Mouse (Mus musculus) testis, adult 2 months (tissue): Measurements from ENCODE around the gene C87499. TPM values are rescaled to one million over a fixed set of nuclear protein-coding genes. Genes with fewer than 3 reads are reported as not detected.

Experiments used
- H3K27ac ChIP-seq: fragments of 200-500 bp; 2 replicates; pipeline ENCODE4 v1.5.1; 2012; ENCODE audit warnings: low read depth, low read length; ENCODE audit not compliant: control insufficient read depth, insufficient read depth
- H3K27me3 ChIP-seq: fragments of 200-500 bp; 2 replicates; pipeline ENCODE4 v1.6.1; 2012; ENCODE audit warnings: mild to moderate bottlenecking, low read length, moderate library complexity; ENCODE audit not compliant: control insufficient read depth, insufficient read depth
- H3K36me3 ChIP-seq: fragments of 200-500 bp; 2 replicates; pipeline ENCODE4 v1.6.1; 2012; ENCODE audit warnings: mild to moderate bottlenecking, low read length; ENCODE audit not compliant: control insufficient read depth, insufficient read depth
- H3K4me1 ChIP-seq: fragments of 200-500 bp; 2 replicates; pipeline ENCODE4 v1.6.1; 2012; ENCODE audit warnings: low read length; ENCODE audit not compliant: control insufficient read depth, insufficient read depth
- H3K4me3 ChIP-seq: fragments of 200-500 bp; 2 replicates; pipeline ENCODE4 v1.5.1; 2012; ENCODE audit warnings: low read depth, mild to moderate bottlenecking, low read length, moderate library complexity, mixed read lengths; ENCODE audit not compliant: control insufficient read depth
- CTCF ChIP-seq: fragments of 200-500 bp; IDR thresholded peaks from 2 replicates; pipeline ENCODE4 v1.5.1; 2012; ENCODE audit warnings: low read depth, mild to moderate bottlenecking, inconsistent platforms, low read length, moderate library complexity; ENCODE audit not compliant: control insufficient read depth, insufficient read depth, insufficient replicate concordance
- POLR2A ChIP-seq: fragments of 200-500 bp; IDR thresholded peaks from 2 replicates; pipeline ENCODE4 v1.6.1; 2012; ENCODE audit warnings: low read depth, mild to moderate bottlenecking, inconsistent platforms, low read length, moderate library complexity; ENCODE audit not compliant: control insufficient read depth
- polyA plus RNA-seq: library from polyadenylated mRNA; depleted of rRNA; stranded (reverse); fragments of >200 nt; gene quantifications from 2 replicates; pipeline ENCODE4 v1.2.3, GENCODE M21; 2012; rRNA removed

Gene C87499
- not detected in 2 replicates for polyA plus RNA-seq

GRCm38 (mm10) chr4:88634311-88634710 lies at the start of gene C87499:
C87499 (minus strand) TSS chr4:88634411.
- no peak for TF ChIP-seq CTCF
- no peak for TF ChIP-seq POLR2A
- no peaks in the 10 kb centered on the region for H3K4me1 ChIP-seq
- no peak within 1 kb of the TSS for H3K4me3 ChIP-seq
- no peak within 1 kb of the TSS for H3K27ac ChIP-seq
- no peaks in the 10 kb centered on the region for H3K36me3 ChIP-seq
- H3K27me3 ChIP-seq, result no peaks in the 10 kb centered on the region

GRCm38 (mm10) chr4:88683812-88684211 lies 49.6 kb upstream of the C87499 start, which contains the start of gene Ifna2:
Ifna2 (minus strand) TSS chr4:88683912.
- no peaks in the 10 kb centered on the region for H3K27me3 ChIP-seq
- H3K27ac ChIP-seq, result no peak within 1 kb of the TSS

GRCm38 (mm10) chr4:88681353-88681752 lies 47.1 kb upstream of the C87499 start:
- no peak overlapping the region for H3K27ac ChIP-seq
- H3K36me3 ChIP-seq, result no peaks in the 10 kb centered on the region
- TF ChIP-seq CTCF (no peak), POLR2A (no peak)
- H3K4me1 ChIP-seq, result no peaks in the 10 kb centered on the region
- H3K27me3 ChIP-seq, result no peaks in the 10 kb centered on the region
- H3K4me3 ChIP-seq, result no peak overlapping the region

More at GRCm38 (mm10) chr4:88683812-88684211, 49.6 kb upstream of the C87499 start, which contains the start of gene Ifna2:
- Histone ChIP-seq H3K36me3 (no peaks in the 10 kb centered on the region), H3K4me3 (no peak within 1 kb of the TSS), H3K4me1 (no peaks in the 10 kb centered on the region)
- no peak for TF ChIP-seq CTCF
- no peak for TF ChIP-seq POLR2A

- no peak for TF ChIP-seq CTCF
- TF ChIP-seq POLR2A, result no peak
- Histone ChIP-seq H3K27ac (no peak overlapping the region), H3K4me1 (no peaks in the 10 kb centered on the region), H3K27me3 (no peaks in the 10 kb centered on the region), H3K36me3 (no peaks in the 10 kb centered on the region), H3K4me3 (no peak overlapping the region)
Measured at GRCm38 (mm10) chr4:88680362-88680761, 46.2 kb upstream of the C87499 start.

GRCm38 (mm10) chr4:88676824-88677223 lies 42.6 kb upstream of the C87499 start, which contains the start of gene Ifna16:
Ifna16 (minus strand) TSS chr4:88676924.
- H3K36me3 ChIP-seq, result no peaks in the 10 kb centered on the region
- H3K27ac ChIP-seq, result no peak within 1 kb of the TSS

GRCm38 (mm10) chr4:88655461-88655860 lies 21.2 kb upstream of the C87499 start:
- TF ChIP-seq POLR2A, result no peak
- no peak for TF ChIP-seq CTCF
- H3K4me3 ChIP-seq, result no peak overlapping the region
- no peaks in the 10 kb centered on the region for H3K27me3 ChIP-seq
- H3K27ac ChIP-seq, result no peak overlapping the region
- H3K4me1 ChIP-seq, result no peaks in the 10 kb centered on the region
- no peaks in the 10 kb centered on the region for H3K36me3 ChIP-seq

More at GRCm38 (mm10) chr4:88676824-88677223, 42.6 kb upstream of the C87499 start, which contains the start of gene Ifna16:
- Histone ChIP-seq H3K27me3 (no peaks in the 10 kb centered on the region), H3K4me3 (no peak within 1 kb of the TSS), H3K4me1 (no peaks in the 10 kb centered on the region)
- TF ChIP-seq CTCF, result no peak
- TF ChIP-seq POLR2A, result no peak

- Histone ChIP-seq H3K27ac (no peak overlapping the region), H3K4me1 (no peaks in the 10 kb centered on the region), H3K36me3 (no peaks in the 10 kb centered on the region), H3K27me3 (no peaks in the 10 kb centered on the region), H3K4me3 (no peak overlapping the region)
- TF ChIP-seq POLR2A (no peak), CTCF (no peak)
Measured at GRCm38 (mm10) chr4:88653644-88654043, 19.4 kb upstream of the C87499 start.
